In the genomic region with DNA sequence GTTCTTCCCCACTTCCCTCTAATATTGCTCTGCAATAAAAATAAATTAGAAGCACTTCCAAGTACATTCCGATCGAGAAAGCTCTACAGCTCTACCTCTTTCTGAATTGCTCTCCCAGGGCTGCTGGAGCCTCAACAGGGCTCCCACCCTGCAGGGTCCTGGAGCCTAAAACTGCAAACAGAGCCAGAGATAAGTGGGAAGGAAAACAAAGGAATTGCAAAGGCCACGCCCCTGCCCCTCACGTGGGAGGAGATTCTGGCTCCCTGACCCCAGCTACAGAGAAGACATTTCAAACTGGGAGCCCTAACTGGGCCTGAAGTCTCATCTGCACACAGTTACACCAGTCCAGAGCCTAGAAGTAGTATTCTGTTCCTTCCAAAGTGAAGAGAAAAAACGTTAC, we compare ENCODE assay signal across 14 mouse cellular contexts. TPM values are rescaled to one million over a fixed set of nuclear protein-coding genes. Genes with fewer than 3 reads are reported as not detected.
DNase-seq lines count a peak whose midpoint lies in the region; ATAC-seq and TF ChIP-seq lines count a peak whose summit lies in the region.
"Had no signal": no experiment of that assay in that cellular context is flagged by ENCODE, and none has a peak within 500 bp of the region (broad histone marks: within the 10 kb centered on the region; RNA-seq: fewer than 3 reads in every experiment).

No protein-coding gene starts in this region.

- peak; percentile 33 for DNase-seq in hindbrain, embryonic 10.5 days (ENCODE audit: low spot score)
- peak; percentile 82 for DNase-seq in midbrain, embryonic 11.5 days (ENCODE audit: low spot score, missing footprints)
- no peak for DNase-seq in midbrain, postnatal 0 days (ENCODE audit: low spot score)
- no peak for DNase-seq in adrenal gland, postnatal 10 days
- DNase-seq in urinary bladder, postnatal 14 days (ENCODE audit: low spot score), result no peak
- DNase-seq: adrenal gland, postnatal 14 days; liver, postnatal 0 days; midbrain, embryonic 14.5 days had no signal

- 17% methylated on average over 5 of the region's 5 CpGs for WGBS in hindbrain, embryonic 10.5 days
- 25% methylated on average over 5 of the region's 5 CpGs for WGBS in hindbrain, embryonic 16.5 days
- 21% methylated on average over 5 of the region's 5 CpGs for WGBS in midbrain, embryonic 11.5 days
- 38% methylated on average over 5 of the region's 5 CpGs for WGBS in midbrain, postnatal 0 days
- WGBS in intestine, postnatal 0 days, result 18% methylated on average over 5 of the region's 5 CpGs
- WGBS in stomach, embryonic 16.5 days, result 26% methylated on average over 5 of the region's 5 CpGs

- ATAC-seq in hindbrain, embryonic 16.5 days, result no peak
- no peak for ATAC-seq in midbrain, embryonic 11.5 days (ENCODE audit: low FRiP score)
- no peak for ATAC-seq in midbrain, postnatal 0 days (ENCODE audit: low FRiP score)
- ATAC-seq in intestine, postnatal 0 days, result no peak
- ATAC-seq in stomach, embryonic 16.5 days (ENCODE audit: insufficient read depth, low FRiP score), result 0 out of 2 replicates have a peak, but pooled peaks have one; percentile 5
- ATAC-seq: liver, postnatal 0 days; Patski had no signal

- H3K27me3 ChIP-seq in hindbrain, embryonic 10.5 days (ENCODE audit: insufficient read depth, poor library complexity, severe bottlenecking), result peaks cover 90% of the 10 kb centered on the region
- H3K27me3 ChIP-seq in hindbrain, embryonic 16.5 days (replicated peaks; ENCODE audit: control insufficient read depth, insufficient read depth, low read length), result no peaks in the 10 kb centered on the region
- H3K27me3 ChIP-seq in midbrain, embryonic 11.5 days (ENCODE audit: control insufficient read depth, insufficient read depth, low read length), result peaks cover 32% of the 10 kb centered on the region
- H3K27me3 ChIP-seq in midbrain, postnatal 0 days (ENCODE audit: insufficient read depth, low read length), result no peaks in the 10 kb centered on the region; the same call in 1 of the 2 replicates
- H3K27me3 ChIP-seq in intestine, postnatal 0 days (replicated peaks; ENCODE audit: control insufficient read depth, insufficient read depth, low read length), result no peaks in the 10 kb centered on the region
- no peaks in the 10 kb centered on the region for H3K27me3 ChIP-seq in stomach, embryonic 16.5 days (ENCODE audit: control insufficient read depth, insufficient read depth, low read length)
- H3K27me3 ChIP-seq: Patski had no signal

- H3K4me3 ChIP-seq in hindbrain, embryonic 10.5 days, result no peak overlapping the region
- H3K4me3 ChIP-seq in hindbrain, embryonic 16.5 days (ENCODE audit: low read length), result no peak overlapping the region
- no peak overlapping the region for H3K4me3 ChIP-seq in midbrain, embryonic 11.5 days (ENCODE audit: low read depth, low read length)
- no peak overlapping the region for H3K4me3 ChIP-seq in midbrain, postnatal 0 days (ENCODE audit: low read depth, low read length)
- no peak overlapping the region for H3K4me3 ChIP-seq in intestine, postnatal 0 days (ENCODE audit: low read depth, low read length)
- no peak overlapping the region for H3K4me3 ChIP-seq in stomach, embryonic 16.5 days (replicated peaks; ENCODE audit: low read length)
- H3K4me3 ChIP-seq: hindbrain, embryonic 12.5 days; layer of hippocampus, adult 2 months had no signal

- TF ChIP-seq CTCF in midbrain, postnatal 0 days (IDR thresholded peaks at IDR 0.05), result no peak
- TF ChIP-seq CTCF in intestine, postnatal 0 days (IDR thresholded peaks at IDR 0.05; ENCODE audit: low read depth), result no peak

- H3K4me2 ChIP-seq in hindbrain, embryonic 16.5 days (ENCODE audit: low read length), result no peak overlapping the region
- H3K4me2 ChIP-seq in midbrain, embryonic 11.5 days, result no peak overlapping the region
- H3K4me2 ChIP-seq in midbrain, postnatal 0 days (ENCODE audit: low read depth, low read length, poor library complexity, severe bottlenecking), result no peak overlapping the region
- peak overlapping the region; percentile 31 for H3K4me2 ChIP-seq in intestine, postnatal 0 days (replicated peaks; ENCODE audit: low read depth)
- 0 out of 2 replicates have a peak overlapping the region, but pooled peaks have one; percentile 3 for H3K4me2 ChIP-seq in stomach, embryonic 16.5 days (ENCODE audit: low read depth, low read length)
- H3K4me2 ChIP-seq: hindbrain, embryonic 12.5 days had no signal

- H3K36me3 ChIP-seq in hindbrain, embryonic 10.5 days, result no peaks in the 10 kb centered on the region
- H3K36me3 ChIP-seq in hindbrain, embryonic 16.5 days (ENCODE audit: control insufficient read depth, insufficient read depth, low read length), result no peaks in the 10 kb centered on the region
- no peaks in the 10 kb centered on the region for H3K36me3 ChIP-seq in midbrain, embryonic 11.5 days (ENCODE audit: control insufficient read depth, insufficient read depth, low read length)
- no peaks in the 10 kb centered on the region for H3K36me3 ChIP-seq in midbrain, postnatal 0 days (ENCODE audit: insufficient read depth, low read length)
- H3K36me3 ChIP-seq in intestine, postnatal 0 days (ENCODE audit: control insufficient read depth, insufficient read depth), result peaks cover 3% of the 10 kb centered on the region; the same call in 1 of the 2 replicates
- no peaks in the 10 kb centered on the region for H3K36me3 ChIP-seq in stomach, embryonic 16.5 days (ENCODE audit: control insufficient read depth, insufficient read depth, low read length)
- H3K36me3 ChIP-seq: hindbrain, embryonic 12.5 days had no signal

- H3K27ac ChIP-seq in hindbrain, embryonic 10.5 days, result peak overlapping the region; percentile 67; the same call in 1 of the 2 replicates
- no peak overlapping the region for H3K27ac ChIP-seq in hindbrain, embryonic 16.5 days (ENCODE audit: low read depth, low read length)
- no peak overlapping the region for H3K27ac ChIP-seq in midbrain, embryonic 11.5 days (ENCODE audit: low read depth, low read length)
- no peak overlapping the region for H3K27ac ChIP-seq in midbrain, postnatal 0 days (ENCODE audit: low read depth, low read length)
- H3K27ac ChIP-seq in intestine, postnatal 0 days (ENCODE audit: low read depth, low read length), result no peak overlapping the region
- no peak overlapping the region for H3K27ac ChIP-seq in stomach, embryonic 16.5 days (ENCODE audit: low read length)
- H3K27ac ChIP-seq: hindbrain, embryonic 12.5 days; layer of hippocampus, adult 2 months had no signal

- no peaks in the 10 kb centered on the region for H3K9me3 ChIP-seq in hindbrain, embryonic 10.5 days
- H3K9me3 ChIP-seq in hindbrain, embryonic 16.5 days (ENCODE audit: control insufficient read depth, low read length), result no peaks in the 10 kb centered on the region
- H3K9me3 ChIP-seq in midbrain, embryonic 11.5 days (ENCODE audit: control insufficient read depth, low read length), result no peaks in the 10 kb centered on the region
- no peaks in the 10 kb centered on the region for H3K9me3 ChIP-seq in midbrain, postnatal 0 days (ENCODE audit: low read length)
- H3K9me3 ChIP-seq in intestine, postnatal 0 days (ENCODE audit: control insufficient read depth), result no peaks in the 10 kb centered on the region
- H3K9me3 ChIP-seq in stomach, embryonic 16.5 days (replicated peaks; ENCODE audit: control insufficient read depth, low read length), result no peaks in the 10 kb centered on the region
- H3K9me3 ChIP-seq: hindbrain, embryonic 12.5 days had no signal

- no peak overlapping the region for H3K9ac ChIP-seq in hindbrain, embryonic 16.5 days (ENCODE audit: low read depth, low read length)
- H3K9ac ChIP-seq in midbrain, embryonic 11.5 days (ENCODE audit: low read length), result no peak overlapping the region
- H3K9ac ChIP-seq in midbrain, postnatal 0 days (replicated peaks; ENCODE audit: low read length, poor library complexity, severe bottlenecking), result no peak overlapping the region
- no peak overlapping the region for H3K9ac ChIP-seq in intestine, postnatal 0 days (ENCODE audit: low read depth, low read length)
- no peak overlapping the region for H3K9ac ChIP-seq in stomach, embryonic 16.5 days (ENCODE audit: low read length)
- H3K9ac ChIP-seq: hindbrain, embryonic 12.5 days; liver, postnatal 0 days had no signal

- peaks cover 88% of the 10 kb centered on the region for H3K4me1 ChIP-seq in hindbrain, embryonic 10.5 days (replicated peaks)
- H3K4me1 ChIP-seq in hindbrain, embryonic 16.5 days (ENCODE audit: control insufficient read depth, insufficient read depth, low read depth, low read length), result peaks cover 37% of the 10 kb centered on the region
- H3K4me1 ChIP-seq in midbrain, embryonic 11.5 days (ENCODE audit: control insufficient read depth, insufficient read depth, low read length), result peaks cover 25% of the 10 kb centered on the region
- H3K4me1 ChIP-seq in midbrain, postnatal 0 days (ENCODE audit: insufficient read depth, low read length), result peaks cover 14% of the 10 kb centered on the region
- peaks cover 26% of the 10 kb centered on the region for H3K4me1 ChIP-seq in intestine, postnatal 0 days (replicated peaks; ENCODE audit: control insufficient read depth, insufficient read depth, low read length)
- H3K4me1 ChIP-seq in stomach, embryonic 16.5 days (ENCODE audit: control insufficient read depth, insufficient read depth, low read length), result peaks cover 67% of the 10 kb centered on the region

RNA-seq across cellular contexts. Expression of gene Vangl1, which starts 6.7 kb away (rescaled TPM):
- polyA plus RNA-seq in hindbrain, embryonic 10.5 days (2016; fragmentation: Nextera tagmentation; extraction: Ambion mirVana), result 13.9 and 14.7 TPM in 2 replicates
- 7.9 and 14.0 TPM in 2 replicates for polyA plus RNA-seq in hindbrain, embryonic 16.5 days (2015; fragmentation: Nextera tagmentation; extraction: Ambion mirVana)
- 9.3 and 10.2 TPM in 2 replicates for polyA plus RNA-seq in midbrain, embryonic 11.5 days (2014; fragmentation: Nextera tagmentation; extraction: Ambion mirVana)
- 16.8 and 22.5 TPM in 2 replicates for total RNA-seq in midbrain, postnatal 0 days (2014; rRNA removed)
- polyA plus RNA-seq in midbrain, postnatal 0 days (2015; fragmentation: Nextera tagmentation; extraction: Ambion mirVana), result 7.1 and 8.9 TPM in 2 replicates
- 7.2 and 7.4 TPM in 2 replicates for polyA plus RNA-seq in intestine, postnatal 0 days (2015; fragmentation: Nextera tagmentation; extraction: Ambion mirVana)
- polyA plus RNA-seq in stomach, embryonic 16.5 days (2015; fragmentation: Nextera tagmentation; extraction: Ambion mirVana), result 30.7 and 34.3 TPM in 2 replicates
- 10 to 100 TPM; 26.9 to 27.9 TPM for total RNA-seq in adrenal gland, postnatal 10 days (2021)

Comparison
In these comparisons a context has a peak if more than half of its experiments do, and no peak if none do; other contexts are left out.
1. DNase-seq: peak in hindbrain, embryonic 10.5 days (single experiment) and midbrain, embryonic 11.5 days (single experiment); none in midbrain, postnatal 0 days (single experiment), adrenal gland, postnatal 10 days (single experiment) and urinary bladder, postnatal 14 days (single experiment).
2. H3K4me2 ChIP-seq: peak in intestine, postnatal 0 days (single experiment) and stomach, embryonic 16.5 days (single experiment); none in hindbrain, embryonic 16.5 days (single experiment), midbrain, embryonic 11.5 days (single experiment) and midbrain, postnatal 0 days (single experiment).